Mouse (Mus musculus) liver, postnatal 0 days (tissue): ENCODE measurements around the gene Shld1. TPM values are rescaled to one million over a fixed set of nuclear protein-coding genes. Genes with fewer than 3 reads are reported as not detected.

Source experiments
- ATAC-seq: fragments of 200-750 bp; cut with Nextera tagmentation; 2 replicates; pipeline ENCODE4 v1.8.0; 2017; ENCODE audit warnings: mild to moderate bottlenecking, moderate library complexity
- DNase-seq: peaks from one replicate; pipeline ENCODE4 v3.0.0-alpha.2; 2016
- H3K27ac ChIP-seq: fragments of 300-500 bp; sonication (generic); 2 replicates; pipeline ENCODE4 v1.5.1; 2014; ENCODE audit warnings: antibody characterized with exemption, moderate library complexity, mild to moderate bottlenecking, low read depth
- H3K27me3 ChIP-seq: fragments of 300-500 bp; sonication (generic); 2 replicates; pipeline ENCODE4 v1.6.1; 2014; ENCODE audit warnings: low read length, control low read depth, mixed read lengths; ENCODE audit not compliant: insufficient read depth
- H3K36me3 ChIP-seq: fragments of 300-500 bp; sonication (generic); replicated peaks from 2 replicates; pipeline ENCODE4 v1.6.1; 2014; ENCODE audit warnings: mild to moderate bottlenecking, control low read depth, low read length, moderate library complexity, mixed read lengths; ENCODE audit not compliant: insufficient read depth
- H3K4me1 ChIP-seq: fragments of 300-500 bp; sonication (generic); 2 replicates; pipeline ENCODE4 v1.6.1; 2014; ENCODE audit warnings: antibody characterized with exemption, mild to moderate bottlenecking, control low read depth; ENCODE audit not compliant: insufficient read depth
- H3K4me2 ChIP-seq: fragments of 300-500 bp; sonication (generic); 2 replicates; pipeline ENCODE4 v1.6.1; 2014; ENCODE audit warnings: low read depth, mild to moderate bottlenecking, low read length, moderate library complexity, mixed read lengths
- H3K4me3 ChIP-seq: fragments of 300-500 bp; sonication (generic); 2 replicates; pipeline ENCODE4 v1.5.1; 2014; ENCODE audit warnings: low read depth, low read length
- H3K9ac ChIP-seq: fragments of 300-500 bp; sonication (generic); replicated peaks from 2 replicates; pipeline ENCODE4 v1.6.1; 2014; ENCODE audit warnings: mild to moderate bottlenecking, moderate library complexity
- H3K9me3 ChIP-seq: fragments of 300-500 bp; sonication (generic); 2 replicates; pipeline ENCODE4 v1.6.1; 2016; ENCODE audit warnings: mild to moderate bottlenecking, control low read depth, low read length, mixed read lengths
- CTCF ChIP-seq: sonication (generic); IDR thresholded peaks from 2 replicates; pipeline ENCODE4 v1.5.1; 2016; ENCODE audit warnings: antibody characterized with exemption, low read depth
- EP300 ChIP-seq: IDR thresholded peaks from 2 replicates; pipeline ENCODE4 v1.6.1; 2016; ENCODE audit warnings: antibody characterized with exemption, low read depth, mild to moderate bottlenecking
- WGBS: fragments of 180-500 bp; shearing (Covaris S2); extraction: QIAGEN DNeasy Blood & Tissue Kit; methylation state at CpG from one replicate; pipeline ENCODE4 v1.1.7; 2014; ENCODE audit not compliant: insufficient replicate concordance; 5-methylcytosine and 5-hydroxymethylcytosine counted together
- polyA plus RNA-seq: library from polyadenylated mRNA; unstranded; fragments of >200 nt; fragmentation: Nextera tagmentation; extraction: Ambion mirVana; gene quantifications from 2 replicates; pipeline ENCODE4 v1.2.1, GENCODE M21; 2015

Gene Shld1
- polyA plus RNA-seq, 1 experiment from 2014 or later = 9.5 TPM

DNA sequence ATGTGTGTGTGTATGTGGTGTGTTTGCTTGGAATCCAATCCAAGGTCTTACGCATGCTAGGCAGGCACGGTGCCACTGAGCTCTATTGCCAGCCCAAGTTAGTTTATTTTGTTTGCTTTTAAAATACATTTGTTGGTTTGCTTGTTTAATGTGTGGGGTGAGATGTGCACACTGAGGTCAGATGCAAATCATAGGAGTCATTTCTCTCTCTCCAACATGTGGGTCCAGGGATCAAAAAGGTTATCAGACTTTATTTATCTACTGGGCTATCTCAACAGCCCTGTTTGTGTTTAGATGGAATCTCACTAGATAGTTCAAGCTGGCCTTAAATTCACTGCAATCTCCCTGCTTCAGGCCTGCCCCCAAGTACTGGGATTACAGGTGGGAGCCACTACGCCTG, 19.6 kb downstream of the Shld1 start:
- no peaks in the 10 kb centered on the region for H3K9me3 ChIP-seq
- 61% methylated on average over 3 of the region's 3 CpGs for WGBS
- 0 out of 2 replicates have a peak, but pooled peaks cover 2% of the 10 kb centered on the region for H3K36me3 ChIP-seq
- H3K4me2 ChIP-seq = no peak overlapping the region
- H3K4me3 ChIP-seq = no peak overlapping the region
- no peak overlapping the region for H3K27ac ChIP-seq
- H3K4me1 ChIP-seq = no peaks in the 10 kb centered on the region
- no peaks in the 10 kb centered on the region for H3K27me3 ChIP-seq
- no peak for TF ChIP-seq CTCF
- TF ChIP-seq EP300 = no peak
- H3K9ac ChIP-seq = no peak overlapping the region
- ATAC-seq (peak; percentile 72), DNase-seq (no peak)

DNA sequence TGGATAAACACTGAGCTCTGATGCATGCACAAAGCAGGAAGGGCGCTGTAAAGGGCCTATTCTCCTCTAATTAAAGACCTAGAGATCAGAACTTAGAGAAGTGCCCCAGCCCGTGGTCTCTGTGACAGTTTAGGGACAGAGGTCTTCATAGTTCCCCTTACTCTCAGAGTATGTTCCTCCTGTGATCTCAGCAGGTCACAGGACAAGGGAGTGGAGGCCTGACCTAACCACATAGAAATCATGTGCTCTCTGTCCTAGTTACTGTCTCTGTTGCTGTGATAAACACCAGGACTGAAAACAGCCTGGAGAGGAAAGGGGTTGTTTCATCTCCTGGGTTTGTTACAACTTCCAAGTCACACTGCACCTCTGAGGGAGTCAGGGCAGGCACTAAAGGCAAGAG, 23.8 kb downstream of the Shld1 start:
- H3K27me3 ChIP-seq = no peaks in the 10 kb centered on the region
- no peak for TF ChIP-seq EP300
- H3K4me1 ChIP-seq = no peaks in the 10 kb centered on the region
- peaks cover 2% of the 10 kb centered on the region; the same call in 1 of the 2 replicates for H3K9me3 ChIP-seq
- no peak for ATAC-seq
- 46% methylated on average over 2 of the region's 2 CpGs for WGBS
- H3K27ac ChIP-seq = no peak overlapping the region
- no peaks in the 10 kb centered on the region for H3K36me3 ChIP-seq
- no peak for DNase-seq
- no peak overlapping the region for H3K4me2 ChIP-seq
- no peak overlapping the region for H3K9ac ChIP-seq
- H3K4me3 ChIP-seq = no peak overlapping the region

DNA sequence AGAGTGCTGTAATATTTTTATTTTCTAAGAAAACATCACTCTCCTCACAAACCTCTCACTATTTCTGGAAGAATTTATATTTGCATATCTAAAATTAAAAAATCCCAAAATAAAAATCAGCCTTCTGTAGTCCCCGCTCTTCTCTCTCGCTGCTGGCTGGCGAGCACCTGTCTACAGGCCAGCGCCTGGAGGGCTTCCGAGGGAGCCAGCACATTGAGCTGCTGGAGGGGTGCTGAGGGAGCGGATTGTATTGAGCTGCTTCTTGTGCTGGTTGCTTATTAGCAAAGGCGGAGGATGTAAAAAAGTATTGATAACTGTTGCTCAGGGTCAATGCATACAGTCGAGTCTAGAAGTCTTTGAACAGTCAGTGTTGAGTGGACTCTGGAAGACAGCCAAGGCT, 25.3 kb downstream of the Shld1 start:
- WGBS = 85% methylated on average over 8 of the region's 8 CpGs
- Histone ChIP-seq H3K36me3 (no peaks in the 10 kb centered on the region), H3K27ac (no peak overlapping the region), H3K9me3 (peaks cover 2% of the 10 kb centered on the region; the same call in 1 of the 2 replicates), H3K4me2 (no peak overlapping the region), H3K9ac (no peak overlapping the region), H3K4me1 (no peaks in the 10 kb centered on the region), H3K27me3 (no peaks in the 10 kb centered on the region), H3K4me3 (no peak overlapping the region)
- ATAC-seq = no peak
- no peak for TF ChIP-seq EP300
- no peak for TF ChIP-seq CTCF
- DNase-seq = no peak

DNA sequence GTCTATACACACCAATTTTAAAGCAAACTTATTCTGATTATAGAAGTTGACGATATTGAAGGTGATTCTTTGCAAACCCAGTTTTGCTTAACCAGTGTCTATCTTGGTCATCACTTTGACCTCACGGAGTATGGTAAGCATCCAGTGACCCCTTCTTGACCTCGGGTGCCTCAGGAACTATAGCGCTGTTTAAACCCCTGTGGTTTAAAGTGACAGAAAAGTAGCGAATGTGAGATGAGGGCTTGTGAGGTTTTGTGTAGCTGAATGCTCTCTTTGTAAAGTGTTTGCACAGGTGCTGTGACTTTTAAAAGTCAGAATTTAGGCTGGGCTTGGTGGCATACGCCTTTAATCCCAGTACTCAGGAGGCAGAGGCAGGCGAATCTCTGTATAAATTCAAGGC, 27.8 kb downstream of the Shld1 start:
- no peak for TF ChIP-seq EP300
- no peak for TF ChIP-seq CTCF
- DNase-seq = no peak
- Histone ChIP-seq H3K36me3 (no peaks in the 10 kb centered on the region), H3K4me1 (no peaks in the 10 kb centered on the region), H3K27me3 (no peaks in the 10 kb centered on the region), H3K9ac (no peak overlapping the region), H3K27ac (no peak overlapping the region), H3K4me2 (no peak overlapping the region), H3K9me3 (peaks cover 2% of the 10 kb centered on the region; the same call in 1 of the 2 replicates), H3K4me3 (no peak overlapping the region)
- 77% methylated on average over 7 of the region's 7 CpGs for WGBS
- ATAC-seq = no peak

DNA sequence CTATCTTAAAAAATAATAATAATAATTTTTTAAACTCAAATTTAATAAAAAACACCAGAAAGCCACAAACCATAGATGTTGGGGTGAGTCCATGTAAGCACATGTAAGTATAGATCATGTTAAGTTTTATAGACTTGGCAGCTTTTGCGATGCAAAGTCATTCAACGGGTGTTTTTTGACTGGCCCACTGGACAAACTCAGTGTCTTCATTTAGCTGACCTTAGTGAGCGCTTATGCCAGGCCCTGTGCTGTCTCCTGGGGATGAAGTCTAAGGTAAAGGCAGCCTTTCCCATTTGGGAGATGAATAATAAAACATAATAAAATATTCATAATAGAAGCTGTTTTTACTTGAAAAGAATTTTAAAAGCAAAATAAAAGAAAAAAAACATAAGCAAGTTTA, 28.2 kb downstream of the Shld1 start:
- Histone ChIP-seq H3K9me3 (peaks cover 2% of the 10 kb centered on the region; the same call in 1 of the 2 replicates), H3K4me2 (no peak overlapping the region), H3K4me1 (no peaks in the 10 kb centered on the region), H3K27ac (no peak overlapping the region), H3K4me3 (no peak overlapping the region), H3K9ac (no peak overlapping the region), H3K27me3 (no peaks in the 10 kb centered on the region), H3K36me3 (no peaks in the 10 kb centered on the region)
- TF ChIP-seq EP300 (no peak), CTCF (no peak)
- DNase-seq (no peak), ATAC-seq (no peak)
- WGBS = 87% methylated on average over 3 of the region's 3 CpGs

DNA sequence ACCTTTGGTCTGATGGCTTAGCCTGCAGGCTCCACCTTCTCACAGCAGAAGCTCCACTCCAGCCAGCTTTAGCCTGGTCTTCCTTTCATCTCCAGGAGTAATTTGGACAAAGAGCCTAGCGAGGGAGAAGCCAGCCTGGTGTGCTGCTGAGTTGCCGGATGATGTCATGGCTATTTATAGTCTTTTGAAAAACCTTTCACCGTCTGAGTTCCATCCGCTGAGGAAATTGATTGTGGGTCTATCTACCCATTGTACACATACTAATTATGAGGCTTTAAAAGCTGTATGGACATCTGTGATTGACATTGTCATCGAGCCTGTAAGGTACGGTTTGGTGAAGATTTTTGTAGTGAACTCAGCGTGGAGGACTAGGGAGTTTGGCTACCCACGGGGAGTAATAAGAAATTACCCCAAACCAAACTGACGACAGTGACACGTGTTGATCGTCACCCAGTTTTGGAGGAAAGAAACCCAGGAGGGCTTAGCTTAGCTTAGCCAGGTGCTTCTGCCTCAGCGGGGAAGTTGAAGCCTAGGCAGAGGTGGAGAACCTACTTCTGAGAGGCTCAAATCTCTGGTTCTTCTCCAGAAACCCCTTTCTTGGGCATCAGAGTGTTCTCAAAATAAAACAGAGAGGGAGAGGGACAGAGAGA, 28.8 kb downstream of the Shld1 start:
- H3K9ac ChIP-seq = no peak overlapping the region
- H3K4me2 ChIP-seq = no peak overlapping the region
- TF ChIP-seq CTCF = no peak
- no peak for TF ChIP-seq EP300
- no peak for ATAC-seq
- no peaks in the 10 kb centered on the region for H3K27me3 ChIP-seq
- no peaks in the 10 kb centered on the region for H3K36me3 ChIP-seq
- H3K27ac ChIP-seq = no peak overlapping the region
- no peaks in the 10 kb centered on the region for H3K4me1 ChIP-seq
- peaks cover 2% of the 10 kb centered on the region; the same call in 1 of the 2 replicates for H3K9me3 ChIP-seq
- H3K4me3 ChIP-seq = no peak overlapping the region
- no peak for DNase-seq
- WGBS = 62% methylated on average over 12 of the region's 12 CpGs

DNA sequence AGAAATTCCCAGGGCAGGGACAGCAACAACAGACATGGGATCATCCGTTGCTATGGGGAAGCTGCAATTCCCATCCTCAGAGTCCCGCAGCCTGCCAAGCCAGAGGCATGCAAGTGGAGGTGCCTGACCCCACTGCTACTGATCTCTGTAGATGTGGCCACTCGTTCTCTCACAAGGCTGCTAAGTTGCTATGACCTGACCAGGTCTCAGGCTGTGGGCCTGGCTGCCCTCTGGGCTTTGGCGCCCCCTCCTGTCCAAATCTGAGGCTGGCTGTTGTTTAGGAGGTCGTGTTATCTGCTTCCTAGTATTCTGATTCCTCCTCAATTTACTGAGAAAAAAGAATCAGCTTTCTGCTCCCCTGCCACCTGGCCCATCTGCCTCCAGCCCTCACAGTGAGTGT, 29.4 kb downstream of the Shld1 start:
- H3K4me1 ChIP-seq = no peaks in the 10 kb centered on the region
- H3K27ac ChIP-seq = no peak overlapping the region
- H3K4me3 ChIP-seq = no peak overlapping the region
- H3K27me3 ChIP-seq = no peaks in the 10 kb centered on the region
- no peak overlapping the region for H3K9ac ChIP-seq
- WGBS = 32% methylated on average over 5 of the region's 5 CpGs
- no peaks in the 10 kb centered on the region for H3K36me3 ChIP-seq
- H3K4me2 ChIP-seq = no peak overlapping the region
- H3K9me3 ChIP-seq = peaks cover 2% of the 10 kb centered on the region; the same call in 1 of the 2 replicates
- peak; percentile 62; the same call in 1 of the 2 replicates for ATAC-seq
- TF ChIP-seq EP300 (no peak), CTCF (peak; percentile 92)
- DNase-seq = peak; percentile 81
